Mouse (Mus musculus): ENCODE data around the gene Gnb4. TPM values are rescaled to one million over a fixed set of nuclear protein-coding genes. Genes with fewer than 3 reads are reported as not detected.
A peak's percentile ranks its signal among the peaks of the same experiment; 100 is the strongest.

Gene Gnb4
- total RNA-seq, 2 experiments from 2014 or later, result 29.2 to 31.4 TPM

- no peak for DNase-seq (ENCODE audit: low spot score in 2 of 2)
Measured at GRCm38 (mm10) chr3:32615376-32615775, 1.0 kb downstream of the Gnb4 start.

- no peak for DNase-seq (ENCODE audit: low spot score in 2 of 2)
Measured at GRCm38 (mm10) chr3:32614786-32615185, 1.6 kb downstream of the Gnb4 start.

- DNase-seq (ENCODE audit: low spot score in 2 of 2), result no peak
Measured at GRCm38 (mm10) chr3:32611606-32612170, 4.7 kb downstream of the Gnb4 start.

GRCm38 (mm10) chr3:32610560-32610959 is 5.8 kb downstream of the Gnb4 start:
- DNase-seq (ENCODE audit: low spot score in 2 of 2), result peak; percentile 54 to 69

- no peak for DNase-seq (ENCODE audit: low spot score in 2 of 2)
Measured at GRCm38 (mm10) chr3:32609233-32609632, 7.2 kb downstream of the Gnb4 start.

GRCm38 (mm10) chr3:32601055-32601454 is 15.3 kb downstream of the Gnb4 start:
- DNase-seq (ENCODE audit: low spot score in 2 of 2), result no peak

- no peak for DNase-seq (ENCODE audit: low spot score in 2 of 2)
Measured at GRCm38 (mm10) chr3:32599328-32599727, 17.1 kb downstream of the Gnb4 start.

GRCm38 (mm10) chr3:32595080-32595479 is 21.3 kb downstream of the Gnb4 start:
- DNase-seq (ENCODE audit: low spot score in 2 of 2), result no peak

GRCm38 (mm10) chr3:32586274-32586673 is 30.1 kb downstream of the Gnb4 start:
- DNase-seq (ENCODE audit: low spot score in 2 of 2), result no peak

- DNase-seq (ENCODE audit: low spot score in 2 of 2), result no peak
Measured at GRCm38 (mm10) chr3:32583489-32583888, 32.9 kb downstream of the Gnb4 start.

- DNase-seq (ENCODE audit: low spot score in 2 of 2), result no peak
Measured at GRCm38 (mm10) chr3:32581911-32582310, 34.5 kb downstream of the Gnb4 start.

GRCm38 (mm10) chr3:32580738-32581137 is 35.6 kb downstream of the Gnb4 start:
- no peak for DNase-seq (ENCODE audit: low spot score in 2 of 2)

GRCm38 (mm10) chr3:32578772-32579171 is 37.6 kb downstream of the Gnb4 start:
- no peak for DNase-seq (ENCODE audit: low spot score in 2 of 2)

- DNase-seq (ENCODE audit: low spot score in 2 of 2), result no peak
Measured at GRCm38 (mm10) chr3:32575151-32575550, 41.2 kb downstream of the Gnb4 start.

- DNase-seq (ENCODE audit: low spot score in 2 of 2), result no peak
Measured at GRCm38 (mm10) chr3:32573881-32574280, 42.5 kb downstream of the Gnb4 start.

GRCm38 (mm10) chr3:32573086-32573485 is 43.3 kb downstream of the Gnb4 start:
- DNase-seq (ENCODE audit: low spot score in 2 of 2), result no peak

- DNase-seq (ENCODE audit: low spot score in 2 of 2), result no peak
Measured at GRCm38 (mm10) chr3:32563401-32563800, 53.0 kb downstream of the Gnb4 start.

GRCm38 (mm10) chr3:32553061-32553460 is 63.3 kb downstream of the Gnb4 start:
- DNase-seq (ENCODE audit: low spot score in 2 of 2), result no peak

GRCm38 (mm10) chr3:32538091-32538490 is 78.3 kb downstream of the Gnb4 start:
- no peak for DNase-seq (ENCODE audit: low spot score in 2 of 2)

GRCm38 (mm10) chr3:32537556-32537955 is 78.8 kb downstream of the Gnb4 start:
- peak; percentile 15 to 24 for DNase-seq (ENCODE audit: low spot score in 2 of 2)

GRCm38 (mm10) chr3:32535692-32536091 is 80.7 kb downstream of the Gnb4 start:
- DNase-seq (ENCODE audit: low spot score in 2 of 2), result no peak
